Mouse (Mus musculus): ENCODE data around the gene Lmo7.

GRCm38 (mm10) chr14:101942971-101943370 lies 213.2 kb downstream of the Lmo7 start:
- no peak; the same call in 1 of the 2 replicates for TF ChIP-seq CTCF (IDR thresholded peaks at IDR 0.05; ENCODE audit: control insufficient read depth, insufficient read depth, insufficient replicate concordance, low read depth, low read length)
- TF ChIP-seq POLR2A (IDR thresholded peaks at IDR 0.05; ENCODE audit: control insufficient read depth, low read depth, low read length), result no peak
